Mouse (Mus musculus) cerebellum, adult 2 months (tissue): ENCODE measurements around the gene Gdpd1.

ENCODE experiments used
- CTCF ChIP-seq: fragments of 200-500 bp; IDR thresholded peaks from 2 replicates; pipeline ENCODE4 v1.5.1; 2011; ENCODE audit warnings: low read depth, mild to moderate bottlenecking, control low read depth, low read length, moderate library complexity, borderline replicate concordance; ENCODE audit not compliant: insufficient read depth
- POLR2A ChIP-seq: fragments of 200-500 bp; IDR thresholded peaks from 2 replicates; pipeline ENCODE4 v1.6.1; 2011; ENCODE audit warnings: low read length, control low read depth, borderline replicate concordance; ENCODE audit not compliant: insufficient read depth

GRCm38 (mm10) chr11:87085461-87085860 is 11.6 kb upstream of the Gdpd1 start:
- TF ChIP-seq CTCF, result no peak
- no peak for TF ChIP-seq POLR2A
